Mouse (Mus musculus): ENCODE results near the gene Pigh.

The Pigh gene
- long read RNA-seq, experiment 1, transcript Pigh-201 (4 exons, 2,339 nt) = major isoform, 12 of 12 reads
- long read RNA-seq, experiment 1, partial matches to known transcripts = 0 of 12 reads
- long read RNA-seq, experiment 1, other reads (novel, unspliced or antisense) = 0 of 12 reads
- long read RNA-seq, experiment 2, transcript Pigh-201 (4 exons, 2,339 nt) = major isoform, 8 of 11 reads
- long read RNA-seq, experiment 2, partial matches to known transcripts = 0 of 11 reads
- long read RNA-seq, experiment 2, other reads (novel, unspliced or antisense) = 3 of 11 reads

DNA sequence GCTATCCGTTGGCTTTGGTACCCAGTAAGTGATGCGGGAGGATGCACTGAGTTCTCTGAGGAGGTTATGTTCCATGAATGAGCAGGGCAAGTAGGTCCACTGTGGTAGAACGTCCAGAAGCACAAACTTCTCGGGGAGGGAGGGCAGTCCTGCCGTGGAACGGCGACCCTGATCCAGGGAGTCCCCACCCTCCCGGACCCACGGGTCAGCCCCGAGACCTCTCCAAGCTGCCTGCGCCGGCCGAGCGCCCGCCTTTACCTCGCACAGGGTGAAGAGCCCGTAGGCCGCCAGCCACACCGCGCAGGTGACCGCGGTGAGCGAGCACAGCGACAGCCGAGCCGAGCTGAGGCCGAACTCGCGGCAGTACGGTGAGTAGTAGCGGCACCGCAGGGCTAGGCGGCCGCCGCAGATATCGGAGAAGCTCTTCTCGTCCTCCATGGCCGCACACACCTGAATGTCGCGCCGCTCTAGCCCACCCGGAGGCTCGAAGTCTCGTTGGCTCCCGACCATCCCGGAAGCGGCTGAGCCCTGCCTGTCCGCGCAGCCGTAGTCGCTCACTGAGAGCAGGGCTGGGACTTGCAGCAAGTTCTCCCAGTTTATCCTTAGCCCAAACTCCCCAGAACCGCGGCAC is at the start of gene Pigh:
TSS of gene Pigh (minus strand) at position 470 of the 631 bp plus-strand sequence.
- intact Hi-C loops (cut with DNase I) = no loop called here

DNA sequence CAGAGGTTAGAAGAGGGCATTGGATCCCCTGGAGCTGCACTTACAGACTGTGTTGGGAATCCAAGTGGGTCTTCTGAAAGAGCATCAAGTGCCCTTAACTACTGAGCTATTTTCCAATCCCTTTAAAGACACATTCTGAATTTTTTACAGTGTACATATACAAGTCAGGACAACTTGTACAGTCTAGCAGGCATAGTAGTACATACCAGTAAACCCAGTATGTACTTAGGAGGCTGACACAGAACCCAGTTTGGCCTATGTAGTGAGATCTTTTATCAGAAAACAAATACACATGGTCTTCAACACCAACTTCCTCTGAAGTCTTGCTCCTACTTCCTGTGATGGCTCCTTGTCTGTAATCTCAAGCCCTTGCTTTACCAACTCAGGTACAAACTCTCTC is 49.5 kb upstream of the Pigh start:
- intact Hi-C loops (cut with DNase I) = no loop called here

DNA sequence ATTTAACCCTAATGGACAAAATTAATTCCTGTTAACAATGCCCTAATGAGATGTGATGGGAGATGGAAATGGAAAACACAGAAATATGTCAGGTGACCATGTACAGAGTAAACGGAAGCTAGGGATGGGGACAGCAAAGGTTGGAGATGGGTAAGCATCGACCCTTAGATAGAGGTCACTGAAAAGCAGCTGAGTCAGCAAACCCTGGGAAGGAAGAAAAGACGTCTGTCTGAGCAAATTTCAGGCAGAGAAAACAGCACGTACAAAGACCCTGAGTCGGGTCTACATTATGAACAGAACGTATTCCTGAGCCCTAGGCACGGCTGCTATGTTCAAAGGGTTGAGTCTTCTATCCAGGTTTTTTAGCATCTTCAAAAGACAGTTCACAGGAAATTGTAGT is 47.5 kb upstream of the Pigh start:
- intact Hi-C loops (cut with DNase I) = no loop called here

DNA sequence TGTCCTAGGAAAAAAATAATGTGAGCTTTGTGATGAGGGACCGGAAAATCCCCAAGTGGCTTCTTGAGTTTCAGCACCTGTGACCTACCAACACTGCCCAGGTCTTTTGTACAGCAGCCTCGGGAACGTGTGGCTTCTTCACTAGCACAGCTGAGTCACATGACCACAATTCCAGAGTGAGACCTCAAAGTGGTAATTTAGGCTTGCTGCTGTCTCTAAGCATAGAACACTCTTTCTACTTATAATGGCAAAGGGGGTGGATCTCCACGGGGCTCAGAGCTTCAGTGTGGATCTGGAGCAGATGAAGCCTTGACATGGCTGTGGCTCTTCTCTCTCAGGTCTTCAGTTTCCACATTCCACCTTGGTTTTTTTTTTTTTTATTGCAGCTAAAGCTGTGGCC is 45.7 kb upstream of the Pigh start:
- intact Hi-C loops (cut with DNase I) = no loop called here

DNA sequence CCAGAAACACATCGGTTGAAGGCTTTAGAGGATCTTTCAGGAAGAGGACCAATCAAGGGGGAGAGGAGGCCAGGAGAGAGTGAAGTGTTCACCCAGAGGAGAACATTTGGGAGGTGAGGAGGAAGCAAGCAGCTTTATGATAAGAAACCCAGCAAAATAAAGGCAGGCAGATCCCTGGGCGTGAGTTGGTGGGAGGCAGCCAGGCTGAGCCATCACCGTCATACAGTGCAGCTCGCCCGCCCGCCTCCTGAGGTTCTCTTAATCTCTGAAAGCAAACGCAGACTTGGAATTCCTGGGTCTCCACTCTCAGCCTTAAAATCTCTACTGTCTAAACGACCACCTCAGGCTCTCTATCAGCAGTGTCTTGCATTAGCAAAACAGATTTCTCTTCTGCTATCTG is 45.2 kb upstream of the Pigh start:
- intact Hi-C loops (cut with DNase I) = no loop called here

DNA sequence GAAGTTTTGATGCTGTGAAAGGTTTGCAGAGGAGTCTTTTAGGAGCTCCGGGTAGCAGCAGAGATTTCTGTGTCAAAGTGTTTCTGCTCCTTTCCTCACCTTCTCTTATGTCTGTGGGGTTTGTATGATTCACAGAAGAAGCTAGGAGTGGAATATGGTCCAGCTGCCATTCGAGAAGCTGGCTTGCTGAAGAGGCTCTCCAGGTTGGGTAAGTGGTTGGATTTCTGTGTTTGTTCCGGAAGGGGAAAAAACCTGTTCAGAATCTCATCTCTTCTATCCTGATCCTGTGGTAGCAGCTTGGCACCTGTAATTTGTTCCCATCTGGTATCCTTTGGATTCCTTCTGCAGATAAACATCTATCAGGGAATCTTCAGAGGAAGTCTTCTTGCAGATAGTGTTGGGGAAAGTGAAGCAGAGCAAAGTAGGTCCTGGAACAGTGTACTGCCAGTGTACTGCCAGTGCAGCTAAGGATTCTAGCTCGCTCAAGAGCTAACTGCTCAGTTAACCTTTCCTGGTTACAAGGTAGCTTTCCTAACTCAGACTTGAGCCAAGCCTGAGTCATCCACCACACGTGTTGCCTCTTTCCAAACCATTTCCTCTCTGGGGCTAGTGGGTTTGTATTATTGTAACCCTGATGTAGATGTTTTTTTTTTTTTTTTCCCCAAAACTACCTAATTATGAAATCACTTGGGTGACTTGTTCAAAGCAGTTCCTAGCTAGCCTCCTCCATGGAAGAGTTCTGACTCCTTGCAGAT is 42.4 kb upstream of the Pigh start:
- intact Hi-C loops (cut with DNase I) = no loop called here

DNA sequence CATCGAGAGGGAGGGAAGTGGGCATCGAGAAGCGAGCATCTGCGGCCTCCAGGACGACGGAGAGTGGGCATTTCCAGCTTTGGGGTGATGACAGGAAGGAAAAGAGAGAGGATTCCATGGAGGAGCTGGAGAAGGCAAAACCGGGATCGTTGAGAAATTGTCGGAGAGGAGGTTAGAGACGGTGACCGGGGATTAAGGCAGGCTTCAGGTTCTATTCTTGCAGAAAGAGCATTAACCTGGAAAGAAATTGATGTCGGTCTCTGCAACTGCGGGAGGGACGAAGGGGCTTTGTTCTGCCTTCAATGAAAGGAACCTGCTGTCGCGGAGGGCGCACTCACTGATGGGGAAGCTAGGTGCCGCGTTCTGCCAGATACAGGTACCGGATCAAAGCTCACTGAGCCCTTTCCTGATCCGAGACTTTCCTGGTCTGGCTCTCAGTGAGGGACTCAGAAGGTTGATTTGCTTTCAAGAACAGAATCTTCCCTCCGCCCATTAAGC is 41.8 kb upstream of the Pigh start:
- intact Hi-C loops (cut with DNase I) = no loop called here

DNA sequence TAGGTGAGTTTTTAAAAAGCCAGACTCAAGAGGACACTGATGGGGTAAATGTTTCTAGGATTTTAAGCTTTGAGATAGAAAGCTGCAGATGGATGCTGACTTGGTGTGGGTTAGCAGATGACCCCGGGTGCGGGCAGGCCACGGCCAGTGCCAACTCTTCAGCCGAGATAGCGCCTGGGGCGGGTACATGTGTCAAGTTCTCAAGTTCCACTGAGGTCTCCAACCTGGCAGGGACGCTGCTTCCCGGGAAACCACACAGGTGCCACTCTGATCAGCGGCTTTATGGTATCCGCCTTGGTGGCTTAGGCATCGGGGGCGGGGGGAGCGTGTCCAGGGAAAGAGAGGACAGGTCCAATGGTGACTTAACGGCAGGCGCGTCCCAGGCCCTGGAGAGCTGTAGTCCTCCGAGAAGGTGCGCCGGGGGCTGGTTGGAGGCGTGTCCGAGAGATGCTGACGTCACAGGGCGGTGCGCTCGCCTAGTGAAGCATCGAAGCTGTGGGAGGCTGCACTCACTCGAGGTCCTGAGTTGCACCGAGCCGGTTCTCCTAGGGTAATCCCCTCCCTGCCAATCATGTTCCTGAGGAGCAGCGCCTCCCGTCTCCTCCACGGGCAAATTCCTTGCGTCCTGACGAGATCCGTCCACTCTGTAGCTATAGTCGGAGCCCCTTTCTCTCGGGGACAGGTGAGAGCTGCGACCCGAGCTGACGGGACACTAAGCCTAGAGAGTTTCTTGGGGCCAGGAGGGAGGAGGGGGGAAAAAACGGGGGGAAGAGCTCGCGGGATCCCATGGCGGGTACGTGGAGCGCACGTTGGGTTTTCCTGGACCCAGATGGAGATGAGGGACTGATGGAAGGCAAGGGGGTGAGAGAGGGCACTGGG is 41.1 kb upstream of the Pigh start, which contains the start of gene Arg2:
TSS of gene Arg2 (plus strand) at position 479 of the 879 bp plus-strand sequence.
- intact Hi-C loops (cut with DNase I) = no loop called here

DNA sequence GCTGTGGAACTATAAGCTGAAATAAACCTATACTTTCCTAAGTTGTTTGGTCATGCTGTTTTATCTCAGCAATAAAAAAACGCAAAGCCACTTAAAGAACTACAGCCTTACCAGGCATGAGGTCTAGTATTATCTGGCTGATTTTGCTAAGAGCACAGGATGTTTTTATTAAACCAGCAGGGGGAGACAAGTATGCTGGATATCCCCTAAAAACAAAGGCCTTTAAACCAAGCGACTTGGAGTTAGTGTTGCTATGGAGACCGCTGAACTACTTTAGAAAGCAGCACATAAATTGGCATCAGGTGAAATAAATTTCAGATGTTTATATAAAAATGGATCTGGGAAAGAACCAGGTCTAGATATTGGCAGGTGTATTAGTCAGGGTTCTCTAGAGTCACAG is 33.4 kb upstream of the Pigh start:
- intact Hi-C loops (cut with DNase I) = no loop called here

DNA sequence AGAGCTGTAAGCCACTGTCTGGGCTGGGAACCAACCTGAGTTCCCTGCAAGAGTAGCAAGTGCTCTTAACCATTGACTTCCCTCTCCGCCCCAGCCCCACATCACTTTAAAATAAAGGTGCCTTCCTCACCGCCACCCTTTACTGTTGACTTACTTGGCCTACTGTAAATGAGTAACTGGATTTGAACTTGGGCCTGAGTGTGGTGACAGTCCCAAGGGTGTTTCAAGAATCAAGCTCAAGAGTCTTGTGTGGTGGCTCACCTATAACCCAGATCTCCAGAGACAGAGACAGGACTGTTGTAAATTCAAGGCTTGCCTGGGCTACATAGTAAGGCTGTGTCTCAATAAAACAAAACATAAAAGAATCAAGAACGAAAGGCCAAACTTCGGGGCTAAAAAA is 29.5 kb upstream of the Pigh start:
- intact Hi-C loops (cut with DNase I) = no loop called here

DNA sequence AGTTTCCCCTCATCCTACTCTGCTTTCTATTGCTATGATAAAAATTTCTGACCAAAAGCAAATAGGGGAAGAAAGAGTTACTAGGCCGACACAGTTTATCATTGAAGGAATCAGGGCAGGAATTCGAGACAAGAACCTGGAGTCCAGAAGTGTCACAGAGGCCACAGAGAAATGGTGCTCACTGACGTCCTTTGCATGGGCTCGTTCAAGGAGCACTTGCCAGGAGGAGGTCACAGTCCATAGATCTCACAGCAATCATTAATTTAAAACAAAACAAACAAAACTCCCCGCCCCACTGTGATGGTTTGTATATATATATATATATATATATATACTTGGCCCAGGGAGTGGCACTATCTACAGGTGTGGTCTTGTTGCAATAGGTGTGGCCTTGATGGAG is 15.9 kb upstream of the Pigh start:
- intact Hi-C loops (cut with DNase I) = no loop called here

DNA sequence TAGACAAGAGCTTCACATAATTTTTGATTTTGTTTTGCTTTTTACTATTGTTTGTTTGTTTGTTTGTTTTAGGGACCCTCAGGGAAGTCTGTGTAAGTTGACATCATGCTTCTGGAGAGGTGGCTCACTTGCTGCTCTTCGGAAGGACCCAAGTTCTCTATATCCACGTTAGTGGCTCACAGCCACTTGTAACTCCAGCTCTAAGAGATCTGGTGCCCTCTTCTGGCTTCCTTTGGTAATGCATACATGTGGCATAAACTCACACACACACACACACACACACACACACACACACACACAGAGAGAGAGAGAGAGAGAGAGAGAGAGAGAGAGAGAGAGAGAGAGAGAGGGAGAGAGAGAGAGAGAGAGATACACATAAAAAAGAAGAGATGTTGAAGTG is 15.1 kb upstream of the Pigh start:
- intact Hi-C loops (cut with DNase I) = no loop called here

DNA sequence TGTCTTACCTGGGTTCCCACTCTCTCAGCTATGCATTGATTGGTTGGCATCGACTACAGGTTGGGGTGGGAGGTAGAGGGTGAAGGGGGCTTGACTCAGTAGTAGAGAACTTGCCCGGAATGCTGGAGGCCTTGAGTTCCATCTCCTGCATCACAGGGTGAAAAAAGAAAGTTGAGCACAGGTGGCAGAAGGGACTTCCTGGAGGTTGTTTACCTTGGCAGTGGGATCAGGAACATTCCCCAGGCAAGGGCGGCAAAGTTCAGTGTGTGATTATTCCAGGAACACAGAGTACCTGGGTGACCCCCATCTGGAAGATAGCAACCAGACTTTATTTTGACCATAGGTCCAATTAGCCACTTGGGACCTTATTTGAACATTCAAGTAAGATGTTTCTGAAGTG is 14.3 kb upstream of the Pigh start:
- intact Hi-C loops (cut with DNase I) = no loop called here

DNA sequence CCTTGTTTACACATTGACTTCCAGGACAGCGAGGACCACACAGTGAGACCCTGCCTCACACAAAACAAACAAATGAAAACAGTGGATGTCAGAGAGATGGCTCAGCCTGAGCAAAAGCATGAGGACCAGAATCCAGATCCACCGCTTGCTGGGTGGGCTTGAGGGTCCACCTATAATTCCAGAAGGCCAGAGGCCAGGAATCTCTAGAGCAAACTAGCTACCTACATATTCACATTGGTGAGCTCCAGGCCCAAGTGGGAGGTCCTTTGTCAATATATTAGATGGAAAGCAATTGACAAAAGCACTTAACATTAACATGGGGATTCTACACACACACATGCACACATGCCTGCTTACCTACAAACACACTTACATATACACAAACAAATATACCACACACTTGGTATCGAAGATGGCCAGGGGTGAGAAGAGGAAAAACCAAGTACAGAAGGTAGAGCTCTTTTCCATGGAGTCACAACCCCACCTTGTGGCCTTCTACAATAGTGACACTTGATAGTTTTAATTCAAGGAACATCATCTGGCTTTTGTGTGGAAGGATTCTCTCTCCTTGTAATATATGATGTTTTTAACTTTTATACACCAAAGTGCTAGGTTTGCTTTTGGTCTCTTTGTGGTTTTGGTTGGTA is 7.8 kb upstream of the Pigh start:
- intact Hi-C loops (cut with DNase I) = loop anchor here (1.0 kb wide), 1 partner anchor 179 kb away; no protein-coding TSS in a partner anchor

DNA sequence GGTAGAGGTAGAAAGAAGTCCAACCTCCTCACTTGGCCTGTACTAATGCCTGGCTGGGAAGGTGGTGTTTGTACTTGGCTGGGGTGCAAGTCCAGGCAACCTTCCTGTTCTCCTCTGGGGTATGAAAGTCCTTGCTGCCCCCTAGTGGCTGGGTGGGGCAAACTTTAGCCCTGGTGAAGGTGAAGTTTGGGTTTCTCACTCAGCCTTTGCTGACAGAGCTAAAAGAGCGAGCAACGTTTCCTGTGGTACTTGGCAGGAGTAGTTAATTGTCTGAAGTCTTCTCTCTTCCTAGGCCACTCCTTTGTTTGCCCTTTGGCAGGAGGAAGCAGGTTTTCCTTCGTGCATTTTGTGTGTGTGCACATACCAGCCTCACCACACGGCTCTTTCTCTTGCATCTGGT is 3.1 kb upstream of the Pigh start:
- intact Hi-C loops (cut with DNase I) = loop anchor here (1.0 kb wide), 1 partner anchor 69 kb away; no protein-coding TSS in a partner anchor

DNA sequence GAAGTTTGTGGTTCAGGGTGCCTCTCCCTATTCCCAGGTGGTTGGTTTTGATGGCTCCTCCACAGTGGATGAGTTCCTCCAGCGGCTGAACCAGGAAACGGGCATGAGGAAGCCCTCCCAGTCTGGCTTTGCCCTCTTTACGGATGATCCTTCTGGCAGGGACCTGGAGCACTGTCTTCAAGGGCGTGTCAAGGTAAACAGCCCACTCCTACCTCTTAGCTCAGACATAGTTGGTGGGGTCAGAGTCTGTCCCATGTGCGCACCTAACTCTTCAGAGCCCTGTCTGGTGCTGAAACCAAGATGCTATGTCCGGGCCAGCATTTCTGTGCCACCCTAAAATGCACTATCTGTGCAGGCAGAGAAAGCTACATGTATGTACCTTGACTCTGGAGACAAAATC is 16.1 kb downstream of the Pigh start:
- intact Hi-C loops (cut with DNase I) = no loop called here

DNA sequence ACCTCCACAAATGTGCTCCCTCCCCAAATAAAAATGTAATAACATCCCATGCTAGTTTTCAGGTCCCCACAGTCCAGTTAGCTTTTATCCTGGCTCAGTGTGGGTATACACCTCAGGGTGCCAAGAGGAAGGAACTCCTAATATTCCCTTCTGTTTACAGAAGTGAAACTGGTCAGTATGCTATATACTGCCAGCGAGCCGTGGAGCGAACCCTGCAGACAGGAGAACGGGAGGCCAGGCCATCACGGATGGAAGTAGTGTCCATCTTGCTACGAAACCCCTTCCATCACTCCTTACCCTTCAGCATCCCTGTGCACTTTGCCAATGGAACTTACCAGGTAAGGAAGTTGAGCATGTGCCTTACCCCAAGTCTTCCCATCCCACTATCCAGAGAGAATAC is 16.9 kb downstream of the Pigh start:
- intact Hi-C loops (cut with DNase I) = no loop called here

DNA sequence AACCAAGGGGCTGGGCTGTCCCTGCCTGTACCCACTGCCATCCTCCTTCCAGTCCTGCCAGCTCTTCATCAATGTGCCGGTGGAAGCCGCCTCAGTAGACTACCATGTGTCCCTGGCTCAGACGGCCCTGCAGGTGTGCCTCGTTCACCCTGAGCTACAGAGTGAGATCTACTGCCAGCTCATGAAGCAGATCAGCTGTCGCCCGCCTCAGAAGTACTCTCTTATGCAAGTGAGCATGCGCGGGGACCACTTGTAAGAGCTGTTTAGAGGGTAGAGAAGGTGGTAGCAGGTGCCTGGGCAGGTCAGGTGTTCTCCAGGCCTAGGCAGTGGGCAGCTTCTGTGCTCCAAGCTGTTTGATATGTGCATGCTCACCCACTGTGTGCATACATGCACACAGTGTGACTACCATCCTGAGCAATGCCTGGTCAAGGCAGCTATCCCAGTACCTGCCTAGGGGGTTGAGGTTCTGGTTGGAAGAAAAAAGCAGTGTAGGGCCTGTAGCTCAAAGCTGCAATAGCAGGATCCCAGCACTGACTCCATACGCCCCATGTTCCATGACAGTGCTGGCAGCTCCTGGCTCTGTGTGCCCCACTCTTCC is 18.6 kb downstream of the Pigh start:
- intact Hi-C loops (cut with DNase I) = no loop called here

DNA sequence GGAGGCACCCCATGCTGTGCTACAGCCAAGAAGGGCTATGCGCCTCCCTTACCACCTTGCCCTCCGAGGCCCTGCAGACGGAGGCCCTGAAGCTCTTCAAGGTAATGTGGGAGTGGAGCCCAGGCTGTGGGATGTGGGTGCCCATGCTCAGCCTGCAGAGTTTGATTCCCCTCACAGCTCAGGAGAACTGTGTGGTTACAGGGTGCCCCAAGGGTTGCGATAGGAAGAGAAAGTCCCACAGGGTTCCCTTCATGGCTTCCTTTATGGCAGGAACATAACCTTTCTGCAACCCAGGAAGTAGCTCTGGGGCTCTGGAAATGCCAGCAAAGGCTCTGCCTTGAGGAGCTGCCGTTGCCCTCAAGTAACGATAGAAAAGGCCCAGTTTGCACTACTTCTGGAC is 19.5 kb downstream of the Pigh start:
- intact Hi-C loops (cut with DNase I) = no loop called here

DNA sequence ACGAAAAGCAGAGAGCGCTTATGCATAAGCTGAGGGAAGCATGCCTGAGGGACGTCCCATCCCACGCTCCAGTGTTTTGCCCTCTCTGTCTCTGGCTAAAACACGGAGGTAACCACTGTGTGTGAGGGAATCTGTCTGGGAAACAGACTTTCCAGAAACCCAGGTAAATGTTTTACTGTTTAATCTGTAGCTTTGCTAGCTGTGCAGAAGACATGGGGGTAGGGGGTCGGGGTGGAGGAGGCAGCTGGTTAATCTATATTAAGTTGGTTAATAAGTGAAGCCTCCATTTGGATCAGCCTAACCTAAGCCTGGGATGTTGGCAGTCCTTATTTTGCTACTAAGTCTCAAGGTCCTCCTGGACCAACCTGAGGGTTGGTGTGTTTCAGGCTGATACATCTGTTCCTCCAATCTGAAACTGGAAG is 20.3 kb downstream of the Pigh start:
- intact Hi-C loops (cut with DNase I) = no loop called here
